Mouse (Mus musculus) hindbrain, embryonic 11.5 days (tissue): ENCODE results near the gene Prune1. TPM values are rescaled to one million over a fixed set of nuclear protein-coding genes. Genes with fewer than 3 reads are reported as not detected.

ENCODE experiments used
- ATAC-seq: fragments of 200-750 bp; cut with Nextera tagmentation; 2 replicates; pipeline ENCODE4 v1.8.0; 2017; ENCODE audit warnings: mild to moderate bottlenecking, moderate TSS enrichment, moderate library complexity; ENCODE audit not compliant: low FRiP score
- DNase-seq: peaks from one replicate; pipeline ENCODE4 v3.0.0-alpha.2; 2015; ENCODE audit warnings: low spot score
- H3K27ac ChIP-seq: fragments of 300-500 bp; sonication (generic); 2 replicates; pipeline ENCODE4 v1.5.1; 2014; ENCODE audit warnings: mild to moderate bottlenecking, low read depth, low read length
- H3K27me3 ChIP-seq: fragments of 300-500 bp; sonication (generic); 2 replicates; pipeline ENCODE4 v1.6.1; 2014; ENCODE audit warnings: mild to moderate bottlenecking, low read length, moderate library complexity, mixed read lengths; ENCODE audit not compliant: control insufficient read depth, insufficient read depth
- H3K36me3 ChIP-seq: fragments of 300-500 bp; sonication (generic); 2 replicates; pipeline ENCODE4 v1.6.1; 2014; ENCODE audit warnings: mild to moderate bottlenecking, low read length, moderate library complexity, mixed read lengths; ENCODE audit not compliant: control insufficient read depth, insufficient read depth
- H3K4me1 ChIP-seq: fragments of 300-500 bp; sonication (generic); replicated peaks from 2 replicates; pipeline ENCODE4 v1.6.1; 2014; ENCODE audit warnings: low read length, mixed read lengths; ENCODE audit not compliant: control insufficient read depth, insufficient read depth
- H3K4me2 ChIP-seq: fragments of 300-500 bp; sonication (generic); replicated peaks from 2 replicates; pipeline ENCODE4 v1.6.1; 2014; ENCODE audit warnings: mild to moderate bottlenecking, low read depth, low read length
- H3K4me3 ChIP-seq: fragments of 300-500 bp; sonication (generic); 2 replicates; pipeline ENCODE4 v1.5.1; 2014; ENCODE audit warnings: low read depth, low read length
- H3K9ac ChIP-seq: fragments of 300-500 bp; sonication (generic); 2 replicates; pipeline ENCODE4 v1.6.1; 2014; ENCODE audit warnings: low read depth, low read length
- H3K9me3 ChIP-seq: fragments of 300-500 bp; sonication (generic); 2 replicates; pipeline ENCODE4 v1.6.1; 2016; ENCODE audit warnings: low read length; ENCODE audit not compliant: control insufficient read depth
- WGBS: fragments of 180-500 bp; shearing (Covaris S2); extraction: QIAGEN DNeasy Blood & Tissue Kit; methylation state at CpG from one replicate; pipeline ENCODE4 v1.1.7; 2014; 5-methylcytosine and 5-hydroxymethylcytosine counted together
- polyA plus RNA-seq: library from polyadenylated mRNA; unstranded; fragments of >200 nt; fragmentation: Nextera tagmentation; extraction: Ambion mirVana; gene quantifications from 2 replicates; pipeline ENCODE4 v1.2.1, GENCODE M21; 2014

Gene Prune1
- polyA plus RNA-seq, 1 experiment from 2014 or later = 31.3 TPM

DNA sequence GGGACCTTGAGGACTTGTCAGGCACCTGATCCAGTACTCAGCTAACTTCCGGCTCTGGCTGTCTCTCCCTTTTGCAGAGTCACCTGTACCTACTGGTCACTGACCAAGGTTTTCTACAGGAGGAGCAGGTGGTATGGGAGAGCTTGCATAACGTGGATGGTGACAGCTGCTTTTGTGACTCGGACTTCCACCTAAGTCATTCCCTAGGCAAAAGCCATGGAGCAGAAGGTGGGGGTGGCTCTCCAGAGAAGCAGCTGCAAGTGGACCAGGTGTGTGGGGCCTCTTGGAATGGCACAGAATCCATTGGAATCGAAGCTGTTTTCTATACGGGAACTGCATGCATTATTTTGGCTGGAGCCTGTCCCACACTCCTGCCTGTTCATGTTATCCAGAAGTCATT lies 12.8 kb upstream of the Prune1 start:
- Histone ChIP-seq H3K27me3 (no peaks in the 10 kb centered on the region), H3K27ac (no peak overlapping the region), H3K9me3 (no peaks in the 10 kb centered on the region), H3K4me2 (no peak overlapping the region), H3K4me3 (no peak overlapping the region), H3K36me3 (0 out of 2 replicates have a peak, but pooled peaks cover 4% of the 10 kb centered on the region), H3K4me1 (no peaks in the 10 kb centered on the region), H3K9ac (no peak overlapping the region)
- WGBS = 85% methylated on average over 5 of the region's 5 CpGs
- DNase-seq (no peak), ATAC-seq (no peak)

DNA sequence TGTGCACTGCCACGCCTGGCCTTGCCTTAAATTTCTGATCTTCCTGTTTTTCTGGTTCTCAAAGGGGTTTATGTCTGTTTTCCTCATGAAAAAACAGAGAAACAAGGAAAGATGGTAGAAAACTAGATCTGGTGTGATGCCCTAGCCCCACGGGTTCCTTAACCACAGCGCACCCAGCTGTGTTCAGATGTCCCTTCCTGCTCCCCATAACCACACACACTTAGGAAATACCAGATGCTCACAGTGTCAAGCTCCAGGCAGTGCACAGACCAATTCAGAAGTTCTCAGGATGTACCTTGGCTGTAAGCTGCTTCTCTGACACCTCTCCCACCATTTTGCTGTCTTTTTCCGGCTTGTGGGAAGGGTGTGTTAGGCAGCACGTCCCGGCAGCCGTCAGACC lies 12.4 kb upstream of the Prune1 start:
- DNase-seq (no peak), ATAC-seq (no peak)
- Histone ChIP-seq H3K4me2 (no peak overlapping the region), H3K36me3 (0 out of 2 replicates have a peak, but pooled peaks cover 4% of the 10 kb centered on the region), H3K9ac (no peak overlapping the region), H3K27ac (no peak overlapping the region), H3K4me3 (no peak overlapping the region), H3K27me3 (no peaks in the 10 kb centered on the region), H3K4me1 (no peaks in the 10 kb centered on the region), H3K9me3 (no peaks in the 10 kb centered on the region)
- WGBS = 90% methylated on average over 7 of the region's 7 CpGs

DNA sequence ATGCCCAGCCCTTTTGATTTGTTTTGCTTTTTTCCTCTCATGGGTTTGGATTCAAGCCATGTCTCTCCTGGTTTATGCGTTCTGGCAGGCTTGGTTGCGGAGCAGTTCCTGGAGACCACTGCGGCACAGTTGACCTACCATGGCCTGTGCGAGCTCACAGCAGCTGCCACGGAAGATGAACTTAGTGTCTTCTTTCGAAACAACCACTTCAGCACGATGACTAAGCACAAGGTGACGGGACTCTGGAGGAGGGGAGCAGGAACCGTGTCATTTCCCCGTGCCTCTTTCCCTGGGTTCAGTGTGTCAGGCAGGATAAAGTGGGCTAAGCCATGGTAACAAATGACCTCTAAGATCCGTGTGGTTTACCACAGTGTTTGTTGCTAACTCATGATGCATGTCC lies 11.7 kb upstream of the Prune1 start:
- Histone ChIP-seq H3K36me3 (0 out of 2 replicates have a peak, but pooled peaks cover 4% of the 10 kb centered on the region), H3K27me3 (no peaks in the 10 kb centered on the region), H3K4me1 (no peaks in the 10 kb centered on the region), H3K27ac (no peak overlapping the region), H3K4me2 (no peak overlapping the region), H3K9me3 (no peaks in the 10 kb centered on the region), H3K9ac (no peak overlapping the region), H3K4me3 (no peak overlapping the region)
- WGBS = 85% methylated on average over 11 of the region's 11 CpGs
- DNase-seq (no peak), ATAC-seq (no peak)

GRCm38 (mm10) chr3:95292899-95293298 lies 11.0 kb upstream of the Prune1 start:
- H3K4me1 ChIP-seq = no peaks in the 10 kb centered on the region
- H3K4me3 ChIP-seq = no peak overlapping the region
- 98% methylated on average over 2 of the region's 2 CpGs for WGBS
- 0 out of 2 replicates have a peak, but pooled peaks cover 4% of the 10 kb centered on the region for H3K36me3 ChIP-seq
- no peaks in the 10 kb centered on the region for H3K27me3 ChIP-seq
- H3K9me3 ChIP-seq = no peaks in the 10 kb centered on the region
- H3K9ac ChIP-seq = no peak overlapping the region
- H3K4me2 ChIP-seq = no peak overlapping the region
- DNase-seq = no peak
- no peak overlapping the region for H3K27ac ChIP-seq
- no peak for ATAC-seq

DNA sequence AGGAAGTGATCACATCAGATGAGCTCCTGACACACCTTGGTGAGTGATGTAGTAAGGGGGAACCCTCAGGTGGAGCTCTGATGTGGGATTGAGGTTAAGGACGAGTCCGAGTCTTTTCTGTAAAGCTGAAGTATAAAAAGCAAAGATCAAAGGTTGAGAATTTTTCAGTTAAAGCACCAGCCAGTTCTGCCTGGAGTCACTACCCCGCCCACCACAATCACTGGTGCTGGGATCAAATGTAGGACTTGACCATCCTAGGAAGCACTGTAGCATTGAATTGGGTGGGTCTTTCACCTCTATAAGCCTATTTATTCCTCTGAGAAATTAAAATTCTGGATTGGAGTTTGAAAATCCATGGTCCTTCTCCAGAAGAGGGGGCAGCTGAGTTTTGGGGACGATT lies 9.2 kb upstream of the Prune1 start:
- ATAC-seq = no peak
- 0 out of 2 replicates have a peak, but pooled peaks cover 4% of the 10 kb centered on the region for H3K36me3 ChIP-seq
- no peak overlapping the region for H3K27ac ChIP-seq
- DNase-seq = no peak
- no peaks in the 10 kb centered on the region for H3K27me3 ChIP-seq
- H3K9ac ChIP-seq = no peak overlapping the region
- no peaks in the 10 kb centered on the region for H3K4me1 ChIP-seq
- no peaks in the 10 kb centered on the region for H3K9me3 ChIP-seq
- 86% methylated on average over 4 of the region's 4 CpGs for WGBS
- no peak overlapping the region for H3K4me3 ChIP-seq
- no peak overlapping the region for H3K4me2 ChIP-seq

GRCm38 (mm10) chr3:95290156-95290555 lies 8.3 kb upstream of the Prune1 start:
- H3K4me2 ChIP-seq = no peak overlapping the region
- H3K27me3 ChIP-seq = no peaks in the 10 kb centered on the region
- WGBS = 74% methylated on average over 6 of the region's 6 CpGs
- H3K27ac ChIP-seq = no peak overlapping the region
- 0 out of 2 replicates have a peak, but pooled peaks cover 4% of the 10 kb centered on the region for H3K36me3 ChIP-seq
- H3K9me3 ChIP-seq = no peaks in the 10 kb centered on the region
- no peak overlapping the region for H3K4me3 ChIP-seq
- no peak for ATAC-seq
- H3K4me1 ChIP-seq = no peaks in the 10 kb centered on the region
- no peak overlapping the region for H3K9ac ChIP-seq
- DNase-seq = no peak

DNA sequence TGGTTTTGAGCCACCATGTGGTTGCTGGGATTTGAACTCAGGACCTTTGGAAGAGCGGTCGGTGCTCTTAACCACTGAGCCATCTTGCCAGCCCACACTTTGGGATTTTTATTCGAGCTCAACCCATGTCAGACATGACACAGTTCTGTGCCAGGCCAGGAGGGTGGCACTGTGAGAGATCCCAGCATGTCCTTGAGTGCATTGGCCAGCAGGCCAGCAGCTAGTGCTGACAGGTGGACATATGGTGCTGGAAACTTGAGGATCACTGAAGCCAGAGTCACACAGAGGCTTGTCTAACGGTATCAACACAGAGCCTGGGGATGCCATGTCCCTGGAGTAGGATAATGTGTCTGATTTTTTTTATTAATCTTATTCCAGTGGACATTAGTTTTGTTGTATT lies 7.5 kb upstream of the Prune1 start:
- Histone ChIP-seq H3K9me3 (no peaks in the 10 kb centered on the region), H3K36me3 (no peaks in the 10 kb centered on the region), H3K4me2 (no peak overlapping the region), H3K27me3 (no peaks in the 10 kb centered on the region), H3K27ac (no peak overlapping the region), H3K4me1 (no peaks in the 10 kb centered on the region; the same call in 1 of the 2 replicates), H3K9ac (no peak overlapping the region), H3K4me3 (no peak overlapping the region)
- ATAC-seq (no peak), DNase-seq (no peak)
- 93% methylated on average over 4 of the region's 4 CpGs for WGBS

DNA sequence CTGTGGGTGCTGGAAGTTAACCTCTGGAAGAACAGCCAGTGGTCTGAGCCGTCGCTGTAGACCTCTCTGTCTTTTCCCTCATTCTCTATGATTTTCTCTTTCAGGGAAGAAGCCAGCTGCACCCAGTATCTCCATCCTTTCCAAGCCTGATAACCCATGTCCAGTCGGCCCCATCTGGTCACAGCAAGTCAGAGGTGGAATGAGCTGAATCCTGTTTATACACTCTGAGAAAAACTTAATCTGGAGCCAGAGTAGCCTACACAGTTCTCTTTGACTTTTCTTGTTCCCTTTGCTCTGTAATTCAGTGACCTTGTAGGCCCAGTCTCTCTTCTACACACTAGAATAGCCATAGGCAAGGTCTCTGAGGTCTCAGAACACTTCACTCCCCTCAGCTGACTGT lies 5.7 kb upstream of the Prune1 start:
- ATAC-seq (no peak), DNase-seq (no peak)
- Histone ChIP-seq H3K27me3 (no peaks in the 10 kb centered on the region), H3K4me3 (no peak overlapping the region), H3K36me3 (no peaks in the 10 kb centered on the region), H3K4me2 (no peak overlapping the region), H3K9ac (no peak overlapping the region), H3K4me1 (no peaks in the 10 kb centered on the region; the same call in 1 of the 2 replicates), H3K27ac (no peak overlapping the region), H3K9me3 (no peaks in the 10 kb centered on the region)
- WGBS = 87% methylated on average over 3 of the region's 3 CpGs

DNA sequence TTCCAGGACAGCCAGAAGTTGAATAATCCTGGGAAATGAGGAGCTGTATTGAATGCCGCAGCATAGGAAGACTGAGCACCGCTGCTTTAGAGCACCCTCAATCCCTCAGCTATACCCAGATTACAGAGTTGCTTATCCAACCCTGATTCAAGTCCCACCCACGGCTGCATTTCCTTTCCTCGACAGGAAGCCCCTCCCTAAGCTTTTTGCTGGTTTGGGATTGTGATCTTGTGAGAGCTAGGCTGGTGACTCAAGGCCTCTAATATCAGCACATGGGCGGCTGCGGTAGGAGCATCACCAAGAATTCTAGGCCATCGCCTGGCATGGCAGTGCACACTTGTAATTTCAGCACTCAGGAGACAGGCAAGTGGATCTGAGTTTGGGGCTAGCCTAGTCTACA lies 4.6 kb upstream of the Prune1 start:
- Histone ChIP-seq H3K9ac (no peak overlapping the region), H3K27me3 (no peaks in the 10 kb centered on the region), H3K27ac (no peak overlapping the region), H3K9me3 (no peaks in the 10 kb centered on the region), H3K4me3 (no peak overlapping the region), H3K4me1 (no peaks in the 10 kb centered on the region; the same call in 1 of the 2 replicates), H3K36me3 (no peaks in the 10 kb centered on the region), H3K4me2 (no peak overlapping the region)
- DNase-seq (no peak), ATAC-seq (no peak)
- WGBS = 87% methylated on average over 7 of the region's 7 CpGs
